ENCODE assay signal across 9 mouse cellular contexts in the genomic region with DNA sequence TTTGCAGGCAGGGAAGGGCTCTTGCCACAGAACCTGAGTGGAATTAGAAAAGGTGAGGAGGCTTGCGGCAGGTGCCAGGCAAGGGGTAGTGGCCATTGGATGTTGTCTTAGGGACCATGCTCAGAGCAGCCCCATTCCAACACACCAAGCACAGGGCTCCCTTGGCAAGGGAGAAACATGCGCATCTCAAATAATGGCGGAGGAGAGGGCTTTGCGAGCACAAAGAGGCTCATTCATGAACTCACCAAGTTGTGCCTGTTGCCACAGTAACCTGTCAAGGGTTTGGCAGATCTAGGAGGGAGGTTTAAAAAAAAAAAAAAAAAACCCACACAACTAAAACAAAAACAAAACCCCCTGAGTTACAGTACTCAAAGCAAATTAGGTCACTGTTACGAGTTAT.
DNase-seq lines count a peak whose midpoint lies in the region; ATAC-seq lines count a peak whose summit lies in the region.
"Had no signal": no experiment of that assay in that cellular context is flagged by ENCODE, and none has a peak within 500 bp of the region (broad histone marks: within the 10 kb centered on the region; RNA-seq: fewer than 3 reads in every experiment).

No protein-coding gene starts in this region.

- intact Hi-C loops in left cerebral cortex, postnatal 4 days (cut with DNase I), result no loop called here

- H3K9me3 ChIP-seq in lung, embryonic 16.5 days (ENCODE audit: control insufficient read depth, low read length), result no peaks in the 10 kb centered on the region
- no peaks in the 10 kb centered on the region for H3K9me3 ChIP-seq in forebrain, embryonic 10.5 days
- H3K9me3 ChIP-seq in heart, embryonic 12.5 days (replicated peaks), result no peaks in the 10 kb centered on the region

- WGBS in lung, embryonic 16.5 days, result 49% methylated on average over 5 of the region's 5 CpGs
- 39% methylated on average over 5 of the region's 5 CpGs for WGBS in forebrain, embryonic 10.5 days
- WGBS in heart, embryonic 12.5 days, result 71% methylated on average over 5 of the region's 5 CpGs

- H3K4me1 ChIP-seq in lung, embryonic 16.5 days (replicated peaks; ENCODE audit: control insufficient read depth, insufficient read depth, low read length), result peaks cover 11% of the 10 kb centered on the region; the same call in 1 of the 2 replicates
- H3K4me1 ChIP-seq in forebrain, embryonic 10.5 days, result peaks cover 42% of the 10 kb centered on the region
- H3K4me1 ChIP-seq in heart, embryonic 12.5 days (replicated peaks), result no peaks in the 10 kb centered on the region

- no peak overlapping the region for H3K9ac ChIP-seq in lung, embryonic 16.5 days (ENCODE audit: low read length)
- H3K9ac ChIP-seq in heart, embryonic 12.5 days, result no peak overlapping the region

- no peaks in the 10 kb centered on the region for H3K27me3 ChIP-seq in lung, embryonic 16.5 days (ENCODE audit: control insufficient read depth, insufficient read depth, low read depth, low read length)
- H3K27me3 ChIP-seq in forebrain, embryonic 10.5 days (ENCODE audit: poor library complexity, severe bottlenecking), result peaks cover 36% of the 10 kb centered on the region; the same call in 1 of the 2 replicates
- H3K27me3 ChIP-seq in heart, embryonic 12.5 days (replicated peaks), result peaks cover 45% of the 10 kb centered on the region

- no peak for DNase-seq in lung, postnatal 36 days
- DNase-seq in forebrain, embryonic 10.5 days (ENCODE audit: extremely low spot score, low spot score), result peak; percentile 51
- DNase-seq in left cerebral cortex, postnatal 4 days, result peak; percentile 36
- peak; percentile 92 for DNase-seq in retina, postnatal 1 day
- DNase-seq in adrenal gland, adult 8-10 months, result no peak
- no peak for DNase-seq in gastrocnemius, postnatal 4 days (ENCODE audit: low spot score in 2 of 2)

- no peak overlapping the region for H3K4me3 ChIP-seq in lung, embryonic 16.5 days (ENCODE audit: low read length)
- peak overlapping the region; percentile 27; the same call in 1 of the 2 replicates for H3K4me3 ChIP-seq in forebrain, embryonic 10.5 days
- H3K4me3 ChIP-seq in heart, embryonic 12.5 days, result no peak overlapping the region

- H3K36me3 ChIP-seq in lung, embryonic 16.5 days (ENCODE audit: control insufficient read depth, insufficient read depth, low read length), result no peaks in the 10 kb centered on the region
- no peaks in the 10 kb centered on the region for H3K36me3 ChIP-seq in forebrain, embryonic 10.5 days (replicated peaks)
- H3K36me3 ChIP-seq in heart, embryonic 12.5 days, result no peaks in the 10 kb centered on the region
- H3K36me3 ChIP-seq: G1E had no signal

- no peak overlapping the region for H3K4me2 ChIP-seq in lung, embryonic 16.5 days (ENCODE audit: low read depth, low read length)
- H3K4me2 ChIP-seq in heart, embryonic 12.5 days, result no peak overlapping the region

- peak; percentile 76 for ATAC-seq in lung, embryonic 16.5 days (ENCODE audit: low read depth)
- ATAC-seq in heart, embryonic 12.5 days (ENCODE audit: insufficient number of reproducible peaks, low FRiP score), result no peak

- H3K27ac ChIP-seq in lung, embryonic 16.5 days (ENCODE audit: low read length), result peak overlapping the region; percentile 27; the same call in 1 of the 2 replicates
- H3K27ac ChIP-seq in forebrain, embryonic 10.5 days, result peak overlapping the region; percentile 85
- no peak overlapping the region for H3K27ac ChIP-seq in heart, embryonic 12.5 days (ENCODE audit: poor library complexity, severe bottlenecking)

Comparison
In these comparisons a context has a peak if more than half of its experiments do, and no peak if none do; other contexts are left out.
1. DNase-seq: peak in forebrain, embryonic 10.5 days (single experiment), left cerebral cortex, postnatal 4 days (single experiment) and retina, postnatal 1 day (single experiment); none in lung, postnatal 36 days (single experiment), adrenal gland, adult 8-10 months (single experiment) and gastrocnemius, postnatal 4 days (0 of 2).